Mouse (Mus musculus) cerebellum, adult 11 months (tissue): ENCODE measurements around the gene Tlr8.
"Not testable (repeated sequence)": the region's sequence is repeated elsewhere in the genome, so short reads cannot be mapped to it uniquely, and the experiment has no call there.

Experiments used
- DNase-seq: peaks from one replicate; pipeline ENCODE4 v3.0.0; 2022

The Tlr8 gene

DNA sequence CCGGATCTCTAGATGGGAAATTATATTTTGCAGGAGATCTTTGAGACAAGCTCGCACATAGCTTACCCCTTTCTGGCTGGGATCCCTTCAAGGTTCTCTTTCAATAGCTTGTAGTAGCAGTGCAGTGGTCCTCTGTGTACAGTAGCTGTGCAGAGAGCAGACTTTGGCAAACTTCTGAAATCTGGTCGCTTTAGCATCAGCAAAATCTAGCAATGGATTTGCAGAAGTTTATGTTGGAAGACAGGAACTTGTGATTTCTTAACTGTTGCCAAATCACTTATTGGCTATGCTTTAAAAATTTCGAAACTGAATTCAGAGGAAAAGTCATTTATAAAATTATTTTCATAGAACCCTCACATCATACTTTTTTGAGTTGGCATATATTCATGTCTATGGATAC, at the start of gene Tlr8:
TSS of gene Tlr8 (minus strand) at position 244 of the 400 bp plus-strand sequence.
- no peak for DNase-seq

GRCm38 (mm10) chrX:167302061-167302460, 37.9 kb upstream of the Tlr8 start:
- not testable (repeated sequence) for DNase-seq

GRCm38 (mm10) chrX:167276953-167277352, 12.8 kb upstream of the Tlr8 start:
- DNase-seq = peak; percentile 22

DNA sequence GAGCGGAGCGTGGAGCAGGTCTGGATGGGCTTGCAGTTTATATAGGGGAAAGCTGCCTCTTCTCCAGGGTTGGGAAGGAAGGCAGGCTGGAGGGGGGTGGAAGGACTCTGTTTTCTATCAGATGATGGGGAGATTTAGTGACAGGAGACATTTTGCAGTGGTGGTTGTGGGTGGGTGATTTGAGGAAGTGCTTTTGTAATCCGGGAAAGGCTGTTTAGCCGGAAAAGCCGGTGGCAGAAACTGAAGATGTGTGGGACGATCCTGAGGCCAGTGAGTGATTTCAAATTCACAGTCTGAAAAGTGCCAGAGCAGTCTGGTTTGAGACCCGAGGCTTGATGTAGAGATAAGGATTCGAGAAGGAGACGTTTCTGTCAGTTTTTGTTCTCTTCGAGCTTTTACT, 12.4 kb upstream of the Tlr8 start:
- DNase-seq = no peak

DNA sequence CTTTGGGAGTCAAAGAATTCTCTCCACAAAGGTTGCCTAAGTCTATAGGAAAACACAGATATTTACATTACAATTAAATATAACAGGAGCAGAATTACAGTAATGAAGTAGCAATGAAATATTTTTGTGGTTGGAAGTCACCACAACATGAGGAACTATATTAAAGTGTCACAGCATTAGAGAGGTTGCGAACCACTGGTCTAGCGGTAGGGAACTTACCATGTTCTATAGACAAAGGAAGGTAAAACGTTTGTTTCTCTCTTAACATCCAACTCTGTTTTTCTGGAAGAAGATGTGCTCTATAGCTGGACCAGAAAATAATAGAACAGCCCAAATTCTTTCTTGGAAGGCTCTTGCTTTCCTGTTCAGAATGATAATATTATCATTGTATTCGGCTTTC, 599 bp downstream of the Tlr8 start:
- DNase-seq = no peak

GRCm38 (mm10) chrX:167241736-167242135, 22.4 kb downstream of the Tlr8 start:
- no peak for DNase-seq

GRCm38 (mm10) chrX:167239293-167239921, 24.7 kb downstream of the Tlr8 start:
- no peak for DNase-seq

DNA sequence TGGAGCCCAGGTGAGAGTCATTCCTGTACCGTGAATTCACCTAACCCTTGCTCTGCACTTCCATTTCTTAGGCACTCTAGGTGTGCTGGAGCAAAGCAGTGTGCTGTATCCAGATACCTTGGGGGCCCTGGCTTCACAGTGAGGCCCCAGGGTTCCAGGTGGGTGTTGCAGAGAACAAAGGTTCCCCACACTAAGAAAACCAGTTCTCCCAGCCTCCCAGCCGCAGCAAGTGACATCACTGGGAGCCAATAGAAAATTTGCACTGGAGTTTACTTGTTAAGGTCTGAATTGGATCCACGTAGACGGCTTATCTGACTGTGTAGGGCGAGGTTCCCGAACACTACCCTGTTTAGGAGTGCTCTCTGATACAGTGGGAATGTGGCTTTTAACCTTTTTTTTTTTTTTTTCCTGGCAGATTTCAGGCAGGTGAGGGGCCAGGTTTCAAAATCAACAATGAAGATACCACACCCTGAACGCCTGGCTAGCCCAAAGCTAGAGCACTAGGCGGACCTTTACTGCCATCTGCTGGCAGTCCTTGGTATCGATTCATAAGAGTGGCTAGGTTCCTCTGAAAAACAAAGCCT, 30.9 kb downstream of the Tlr8 start:
- DNase-seq = peak; percentile 48

DNA sequence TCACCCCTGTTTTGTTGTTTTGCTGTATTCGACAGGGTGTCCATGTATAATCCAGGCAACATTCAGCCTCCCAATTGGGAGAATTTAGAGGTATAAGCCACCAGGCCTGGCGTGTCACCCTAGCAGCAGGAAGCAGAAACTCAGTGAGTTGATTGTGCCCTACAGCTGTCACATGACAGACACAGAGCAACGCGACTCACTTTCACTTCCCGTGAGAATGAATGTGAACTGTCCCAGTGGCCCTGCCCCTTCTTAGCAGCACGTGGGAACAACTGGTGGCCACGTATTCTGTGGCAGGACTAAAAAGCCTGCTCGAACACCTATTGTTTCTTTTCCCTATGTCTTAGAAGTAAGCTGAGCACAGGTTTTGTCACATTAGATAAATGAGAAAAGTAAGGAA, 33.0 kb downstream of the Tlr8 start:
- no peak for DNase-seq

GRCm38 (mm10) chrX:167229819-167230218, 34.3 kb downstream of the Tlr8 start:
- no peak for DNase-seq

- peak; percentile 42 for DNase-seq
Measured at GRCm38 (mm10) chrX:167229206-167229605, 34.9 kb downstream of the Tlr8 start.

DNA sequence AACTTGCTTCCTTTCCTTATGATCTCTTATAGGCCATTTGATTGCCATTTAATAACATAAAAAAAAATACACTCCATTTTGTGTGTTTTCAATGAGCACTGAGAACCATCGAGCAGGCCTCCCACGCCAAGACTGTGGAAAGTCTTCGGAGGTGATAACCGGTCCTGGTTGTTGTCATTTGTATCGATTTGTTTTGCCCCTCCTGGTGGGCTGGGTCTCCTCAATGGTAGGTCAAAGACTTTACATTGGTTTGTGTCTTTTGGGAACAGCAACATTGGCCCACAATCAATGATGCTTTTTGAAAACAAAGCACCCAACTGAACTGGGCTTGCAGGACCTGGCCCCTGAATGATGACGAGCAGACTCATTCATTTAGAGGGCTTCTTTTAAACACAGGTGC, 36.4 kb downstream of the Tlr8 start:
- no peak for DNase-seq

- DNase-seq = no peak
Measured at GRCm38 (mm10) chrX:167227138-167227537, 37.0 kb downstream of the Tlr8 start.

GRCm38 (mm10) chrX:167226570-167226969, 37.6 kb downstream of the Tlr8 start:
- DNase-seq = no peak

DNA sequence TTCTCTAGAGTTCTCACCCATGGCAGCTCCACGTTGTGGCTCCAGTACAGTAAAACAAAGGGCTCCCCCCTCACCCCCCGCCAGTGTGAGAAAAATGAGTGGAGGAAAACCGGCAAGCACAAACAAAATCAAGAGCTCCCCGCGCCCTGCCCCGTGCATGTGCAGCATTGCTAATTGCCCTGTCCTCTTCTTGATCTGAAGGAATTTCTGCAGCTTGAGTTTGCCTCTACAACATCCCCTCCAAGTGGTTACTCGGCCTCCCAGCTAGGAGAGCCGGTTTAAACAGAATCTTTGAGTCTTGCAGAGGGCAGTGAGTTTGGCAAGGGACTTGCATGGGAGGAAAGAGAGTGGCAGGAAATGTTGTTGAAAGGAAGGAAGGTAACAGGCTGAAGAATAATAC, 51.4 kb downstream of the Tlr8 start:
- DNase-seq = no peak

DNA sequence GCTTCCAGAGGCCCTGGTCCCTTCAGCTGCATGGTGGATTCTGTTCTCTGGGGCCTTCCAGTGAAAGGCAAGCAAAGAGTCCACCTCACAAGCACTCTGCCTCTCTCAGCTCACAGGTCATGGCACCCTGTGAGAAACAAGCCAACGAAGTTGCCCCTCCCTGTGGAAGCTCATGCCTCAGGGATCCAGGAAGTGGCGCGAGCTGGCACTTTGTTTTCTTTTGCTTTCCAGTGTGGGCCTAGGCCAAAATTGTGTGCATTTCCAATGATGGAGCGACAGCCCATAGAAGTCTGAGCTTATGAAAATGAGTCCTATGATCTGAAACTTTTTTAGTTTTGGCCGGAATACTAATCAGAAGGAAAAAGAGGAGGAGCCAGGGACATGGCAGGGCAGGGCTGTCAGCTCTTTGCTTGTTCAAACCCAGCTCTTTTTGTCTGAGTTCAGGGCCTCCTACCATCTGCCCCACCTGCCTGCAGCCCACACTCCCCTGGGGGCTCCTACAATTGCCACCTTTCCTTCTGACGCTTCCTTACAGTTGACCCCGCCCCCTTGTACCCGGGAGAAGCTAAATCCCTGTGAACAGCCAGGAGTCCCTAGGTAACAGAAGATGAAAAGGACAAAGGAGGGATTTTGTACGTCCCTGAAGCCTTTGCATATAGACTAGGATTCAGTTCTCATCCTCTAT, 52.1 kb downstream of the Tlr8 start:
- DNase-seq = no peak

DNA sequence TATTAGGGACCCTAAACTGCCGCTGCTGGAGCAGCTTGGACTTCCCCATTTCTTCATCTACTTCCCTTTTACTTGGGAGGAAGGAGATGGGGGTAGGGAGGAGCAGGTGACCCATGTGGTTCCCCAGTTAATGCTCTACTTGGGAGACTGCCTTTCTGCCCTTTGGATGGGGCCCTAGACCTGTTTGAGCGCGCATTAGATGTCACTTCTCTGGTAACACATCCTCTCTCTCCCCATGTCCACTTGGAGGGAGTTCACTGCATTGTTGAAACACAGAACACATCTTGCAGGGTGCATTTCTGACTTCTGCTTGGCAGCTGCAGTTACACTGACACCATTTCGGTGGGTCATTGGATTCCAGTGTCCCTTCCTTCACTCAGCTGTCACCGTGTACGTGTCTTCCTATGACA, 53.8 kb downstream of the Tlr8 start:
- DNase-seq = no peak

DNA sequence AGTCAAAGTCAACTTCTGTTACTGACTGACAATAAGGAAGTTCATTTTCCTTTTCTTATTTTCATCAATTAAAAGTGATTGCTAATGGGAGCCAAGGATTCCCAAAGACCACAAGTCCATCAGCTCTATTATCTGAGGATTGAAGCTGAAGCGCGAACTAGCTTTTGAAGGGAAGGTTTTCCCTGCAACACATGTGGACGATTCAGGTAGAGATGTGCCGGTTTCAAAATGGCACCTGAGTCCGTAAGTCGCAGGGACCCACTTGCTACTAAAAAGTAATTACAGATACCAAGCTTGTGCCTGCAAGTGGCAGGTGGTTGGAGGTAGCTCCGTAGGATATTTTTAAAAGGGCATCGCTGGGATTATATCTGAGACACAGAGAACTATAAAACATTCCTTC, 54.3 kb downstream of the Tlr8 start:
- DNase-seq = no peak

- peak; percentile 66 for DNase-seq
Measured at GRCm38 (mm10) chrX:167208978-167209754, 55.0 kb downstream of the Tlr8 start, which contains the start of gene Tmsb4x. Gene Tmsb4x, minus strand, starts transcription at chrX:167209315.

GRCm38 (mm10) chrX:167208506-167208820, 55.7 kb downstream of the Tlr8 start:
- DNase-seq = no peak

GRCm38 (mm10) chrX:167207741-167208505, 56.2 kb downstream of the Tlr8 start:
- no peak for DNase-seq

- no peak for DNase-seq
Measured at GRCm38 (mm10) chrX:167205813-167206520, 58.2 kb downstream of the Tlr8 start.
